Mouse (Mus musculus): Measurements from ENCODE around the gene Olfr1358. TPM values are rescaled to one million over a fixed set of nuclear protein-coding genes. Genes with fewer than 3 reads are reported as not detected.

Olfr1358 gene
- not detected in 2 replicates for polyA plus RNA-seq (2014; fragmentation: Nextera tagmentation; extraction: Ambion mirVana)

DNA sequence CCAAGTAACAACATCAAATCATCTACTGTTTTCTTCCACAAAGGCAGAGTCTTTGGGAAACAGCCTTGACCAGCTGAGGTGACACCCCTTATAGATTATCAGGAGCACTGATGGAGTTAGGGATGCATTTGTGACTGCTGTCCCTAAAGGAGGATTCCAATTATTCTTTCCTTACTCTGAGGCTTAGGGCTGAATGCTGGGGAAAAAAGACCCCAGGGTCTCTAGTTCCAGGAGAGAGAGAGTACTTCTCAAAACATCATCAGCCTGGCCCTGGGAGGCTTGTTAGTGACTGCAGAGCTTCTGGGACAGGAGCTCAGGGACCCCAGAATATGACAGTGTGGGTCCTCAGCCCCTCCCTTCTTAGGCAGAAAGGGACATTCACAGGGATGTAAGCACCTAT, at the start of gene Olfr1358:
TSS of gene Olfr1358 (plus strand) at position 301 of the 400 bp plus-strand sequence.
- no peak within 1 kb of the TSS for H3K9ac ChIP-seq
- no peak within 1 kb of the TSS for H3K4me2 ChIP-seq (replicated peaks)
- no peak within 1 kb of the TSS for H3K27ac ChIP-seq
- ATAC-seq (ENCODE audit: low FRiP score) (no peak), DNase-seq (ENCODE audit: low spot score) (no peak)
- H3K36me3 ChIP-seq (replicated peaks; ENCODE audit: control insufficient read depth, insufficient read depth): no peaks in the 10 kb centered on the region
- no peaks in the 10 kb centered on the region for H3K4me1 ChIP-seq (replicated peaks; ENCODE audit: control insufficient read depth, insufficient read depth, low read length)
- no peak within 1 kb of the TSS for H3K4me3 ChIP-seq (replicated peaks; ENCODE audit: low read length)
- no peaks in the 10 kb centered on the region for H3K27me3 ChIP-seq (ENCODE audit: control insufficient read depth, insufficient read depth, low read length)
- H3K9me3 ChIP-seq (ENCODE audit: control insufficient read depth, low read length): no peaks in the 10 kb centered on the region

DNA sequence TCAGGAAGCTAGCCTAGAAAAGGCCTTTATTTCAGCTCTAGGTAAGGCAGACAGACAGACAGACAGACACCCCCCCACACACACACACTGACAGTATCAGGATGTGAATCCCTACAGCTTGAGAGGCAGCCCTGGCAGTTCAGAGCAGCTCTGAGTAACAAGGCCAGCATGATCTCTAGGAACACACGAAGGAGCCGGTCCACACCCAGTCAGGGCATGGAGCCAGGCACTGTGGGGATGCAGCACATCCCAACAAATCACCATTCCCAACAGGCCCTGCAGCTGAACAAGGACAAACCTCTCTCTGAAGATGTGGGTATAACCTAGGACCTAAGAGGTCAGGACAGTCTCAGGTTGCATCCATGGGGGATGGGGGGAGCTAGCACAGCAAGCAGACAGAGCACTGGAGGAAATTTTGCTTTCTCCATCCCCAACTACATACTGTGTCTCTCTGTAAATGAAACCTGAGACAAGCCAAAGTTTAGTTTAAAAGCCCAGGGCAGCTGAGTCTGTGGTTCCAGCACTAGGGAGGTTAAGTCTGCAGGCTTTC, 49.4 kb upstream of the Olfr1358 start:
- 35% methylated on average over 2 of the region's 2 CpGs for WGBS
- no peak overlapping the region for H3K4me3 ChIP-seq (replicated peaks; ENCODE audit: low read length)
- DNase-seq (ENCODE audit: low spot score): no peak
- no peak for ATAC-seq (ENCODE audit: low FRiP score)
- H3K27me3 ChIP-seq (ENCODE audit: control insufficient read depth, insufficient read depth, low read length): no peaks in the 10 kb centered on the region
- no peak overlapping the region for H3K27ac ChIP-seq
- no peak overlapping the region for H3K4me2 ChIP-seq (replicated peaks)
- H3K9ac ChIP-seq: no peak overlapping the region
- no peaks in the 10 kb centered on the region for H3K9me3 ChIP-seq (ENCODE audit: control insufficient read depth, low read length)
- H3K36me3 ChIP-seq (replicated peaks; ENCODE audit: control insufficient read depth, insufficient read depth): no peaks in the 10 kb centered on the region
- H3K4me1 ChIP-seq (replicated peaks; ENCODE audit: control insufficient read depth, insufficient read depth, low read length): peaks cover 20% of the 10 kb centered on the region; the same call in 1 of the 2 replicates

DNA sequence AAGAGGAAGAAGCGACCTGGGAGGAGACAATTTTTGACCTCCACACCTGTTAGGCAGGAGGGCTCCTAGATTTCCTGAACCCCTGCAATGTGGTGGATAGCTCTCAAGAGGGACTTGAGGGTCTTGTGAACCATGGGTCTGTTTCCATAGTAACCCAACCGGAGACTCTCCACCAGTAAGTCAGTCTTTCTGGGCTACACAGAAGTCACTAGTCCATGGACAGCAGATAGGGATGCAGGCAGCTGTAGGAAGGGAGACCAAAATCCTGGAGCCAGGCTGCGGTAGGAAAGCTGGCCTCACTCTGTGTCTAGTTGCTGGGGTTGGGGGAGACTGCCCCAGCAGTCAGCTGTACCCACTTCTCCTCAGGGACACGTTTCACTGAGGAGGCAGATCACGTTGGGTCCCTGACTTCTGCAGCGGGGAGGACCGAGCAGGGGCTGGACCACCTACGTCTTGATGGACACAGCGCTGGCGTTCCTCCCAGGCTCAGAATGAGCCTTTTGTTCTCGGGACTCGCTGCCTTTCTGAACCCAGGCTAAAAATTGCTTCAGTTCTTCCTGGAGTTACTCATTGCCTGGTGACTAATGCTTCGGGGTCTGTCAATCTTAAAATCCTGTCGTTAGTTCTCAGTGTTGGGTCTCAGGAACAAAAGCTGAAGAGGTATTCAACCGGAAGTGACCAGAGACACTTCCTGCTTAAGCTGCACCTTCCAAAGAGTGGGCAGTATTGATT, 46.5 kb upstream of the Olfr1358 start:
- H3K4me2 ChIP-seq (replicated peaks): peak overlapping the region; percentile 35
- H3K27me3 ChIP-seq (ENCODE audit: control insufficient read depth, insufficient read depth, low read length): no peaks in the 10 kb centered on the region
- no peak overlapping the region for H3K9ac ChIP-seq
- no peaks in the 10 kb centered on the region for H3K9me3 ChIP-seq (ENCODE audit: control insufficient read depth, low read length)
- 0 out of 2 replicates have a peak, but pooled peaks cover 10% of the 10 kb centered on the region for H3K4me1 ChIP-seq (replicated peaks; ENCODE audit: control insufficient read depth, insufficient read depth, low read length)
- H3K4me3 ChIP-seq (replicated peaks; ENCODE audit: low read length): no peak overlapping the region
- 18% methylated on average over 15 of the region's 15 CpGs for WGBS
- DNase-seq (ENCODE audit: low spot score) (peak; percentile 51), ATAC-seq (ENCODE audit: low FRiP score) (peak; percentile 76; the same call in 1 of the 2 replicates)
- H3K27ac ChIP-seq: peak overlapping the region; percentile 55; the same call in 1 of the 2 replicates
- no peaks in the 10 kb centered on the region for H3K36me3 ChIP-seq (replicated peaks; ENCODE audit: control insufficient read depth, insufficient read depth)

DNA sequence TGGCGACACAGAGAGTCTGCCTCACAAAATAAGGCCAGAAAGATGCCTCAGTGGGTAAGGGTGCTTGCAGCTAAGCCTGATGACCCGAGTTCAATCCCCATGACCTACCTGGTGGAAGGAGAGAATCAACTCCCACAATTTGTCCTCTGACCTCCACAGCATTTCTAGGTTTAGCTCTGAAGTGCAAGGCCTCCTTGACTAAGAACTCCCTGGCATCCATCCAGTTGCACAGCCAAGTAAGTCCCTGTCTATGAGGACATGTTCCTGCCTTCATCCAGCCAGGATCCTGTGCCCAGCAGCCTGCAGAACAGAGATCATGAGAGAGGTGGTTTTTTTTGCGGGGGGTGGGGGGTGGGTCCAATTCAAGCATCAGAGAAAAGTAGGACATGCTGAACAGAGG, 45.2 kb upstream of the Olfr1358 start:
- Histone ChIP-seq H3K4me1 (replicated peaks; ENCODE audit: control insufficient read depth, insufficient read depth, low read length) (0 out of 2 replicates have a peak, but pooled peaks cover 10% of the 10 kb centered on the region), H3K9ac (no peak overlapping the region), H3K27me3 (ENCODE audit: control insufficient read depth, insufficient read depth, low read length) (no peaks in the 10 kb centered on the region), H3K4me2 (replicated peaks) (no peak overlapping the region), H3K27ac (no peak overlapping the region), H3K36me3 (replicated peaks; ENCODE audit: control insufficient read depth, insufficient read depth) (no peaks in the 10 kb centered on the region), H3K9me3 (ENCODE audit: control insufficient read depth, low read length) (no peaks in the 10 kb centered on the region), H3K4me3 (replicated peaks; ENCODE audit: low read length) (no peak overlapping the region)
- WGBS: 77% methylated on average over 3 of the region's 3 CpGs
- ATAC-seq (ENCODE audit: low FRiP score) (no peak), DNase-seq (ENCODE audit: low spot score) (no peak)

DNA sequence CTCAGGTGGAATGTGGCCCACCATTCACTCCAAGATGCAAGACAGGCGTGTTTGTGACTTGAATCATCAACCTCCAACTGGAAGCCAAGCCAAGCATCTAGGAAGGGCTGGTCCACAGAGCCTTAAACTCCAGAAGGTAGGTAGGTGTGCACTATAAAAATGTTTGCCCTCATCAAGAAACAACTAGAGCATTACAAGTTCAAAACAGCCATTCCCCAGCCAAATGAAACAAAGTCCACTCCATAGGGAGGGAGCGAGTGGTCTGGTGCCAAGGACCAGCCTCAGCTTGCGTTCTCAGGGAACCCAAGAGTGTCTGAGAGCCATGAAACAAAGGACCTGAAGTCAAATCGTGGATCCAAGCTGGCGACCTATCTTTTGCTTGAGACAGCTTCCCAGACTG, 43.8 kb upstream of the Olfr1358 start:
- Histone ChIP-seq H3K27me3 (ENCODE audit: control insufficient read depth, insufficient read depth, low read length) (no peaks in the 10 kb centered on the region), H3K36me3 (replicated peaks; ENCODE audit: control insufficient read depth, insufficient read depth) (no peaks in the 10 kb centered on the region), H3K4me1 (replicated peaks; ENCODE audit: control insufficient read depth, insufficient read depth, low read length) (0 out of 2 replicates have a peak, but pooled peaks cover 10% of the 10 kb centered on the region), H3K9me3 (ENCODE audit: control insufficient read depth, low read length) (no peaks in the 10 kb centered on the region), H3K4me3 (replicated peaks; ENCODE audit: low read length) (no peak overlapping the region), H3K27ac (no peak overlapping the region), H3K4me2 (replicated peaks) (no peak overlapping the region), H3K9ac (no peak overlapping the region)
- ATAC-seq (ENCODE audit: low FRiP score) (no peak), DNase-seq (ENCODE audit: low spot score) (no peak)
- WGBS: 57% methylated on average over 5 of the region's 5 CpGs

DNA sequence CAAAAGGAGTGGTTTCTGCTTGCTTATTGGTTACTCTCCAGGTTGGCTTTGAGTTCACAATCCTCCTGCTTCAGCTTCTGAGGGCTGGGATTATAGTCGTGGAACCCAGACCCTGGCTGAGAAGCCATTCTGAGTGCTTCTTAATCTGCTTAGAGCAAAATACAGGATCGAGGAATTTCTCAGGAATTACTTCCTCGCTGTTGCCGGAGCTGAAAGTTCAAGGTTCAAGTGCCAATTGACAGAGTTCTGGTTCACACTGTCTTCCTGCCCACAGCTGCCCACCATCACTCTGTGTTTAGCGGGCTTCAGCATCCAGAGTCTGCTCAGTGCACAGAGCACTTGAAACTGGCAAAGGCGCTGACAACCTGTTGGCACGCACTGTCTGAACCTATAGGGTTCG, 42.5 kb upstream of the Olfr1358 start:
- Histone ChIP-seq H3K4me3 (replicated peaks; ENCODE audit: low read length) (no peak overlapping the region), H3K9ac (no peak overlapping the region), H3K27me3 (ENCODE audit: control insufficient read depth, insufficient read depth, low read length) (no peaks in the 10 kb centered on the region), H3K36me3 (replicated peaks; ENCODE audit: control insufficient read depth, insufficient read depth) (no peaks in the 10 kb centered on the region), H3K4me1 (replicated peaks; ENCODE audit: control insufficient read depth, insufficient read depth, low read length) (0 out of 2 replicates have a peak, but pooled peaks cover 10% of the 10 kb centered on the region), H3K27ac (no peak overlapping the region), H3K4me2 (replicated peaks) (no peak overlapping the region), H3K9me3 (ENCODE audit: control insufficient read depth, low read length) (0 out of 2 replicates have a peak, but pooled peaks cover 1% of the 10 kb centered on the region)
- ATAC-seq (ENCODE audit: low FRiP score) (no peak), DNase-seq (ENCODE audit: low spot score) (no peak)
- 74% methylated on average over 8 of the region's 8 CpGs for WGBS

DNA sequence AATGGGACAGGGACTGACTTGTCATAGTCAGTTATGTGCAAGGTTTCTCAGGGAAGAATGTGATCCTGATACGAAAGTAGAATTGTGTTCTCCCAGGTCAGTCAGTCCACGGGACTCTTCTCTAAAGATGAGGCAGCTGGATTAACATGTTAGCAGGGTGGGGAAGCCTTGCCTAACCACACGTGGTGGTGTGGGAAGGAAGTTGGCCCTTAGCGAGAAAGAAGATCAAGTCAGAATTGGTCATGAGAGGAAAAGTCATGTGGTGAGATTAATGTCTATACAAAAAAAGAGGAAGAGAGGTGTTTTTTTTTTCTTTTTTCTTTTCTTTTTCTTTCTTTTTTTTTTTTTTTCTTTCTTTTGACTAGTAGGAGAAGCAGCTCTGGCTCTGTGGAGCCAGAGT, 40.4 kb upstream of the Olfr1358 start:
- ATAC-seq (ENCODE audit: low FRiP score) (no peak), DNase-seq (ENCODE audit: low spot score) (no peak)
- no peak overlapping the region for H3K27ac ChIP-seq
- 0 out of 2 replicates have a peak, but pooled peaks cover 3% of the 10 kb centered on the region for H3K9me3 ChIP-seq (ENCODE audit: control insufficient read depth, low read length)
- no peak overlapping the region for H3K4me2 ChIP-seq (replicated peaks)
- H3K36me3 ChIP-seq (replicated peaks; ENCODE audit: control insufficient read depth, insufficient read depth): no peaks in the 10 kb centered on the region
- no peak overlapping the region for H3K9ac ChIP-seq
- 0 out of 2 replicates have a peak, but pooled peaks cover 3% of the 10 kb centered on the region for H3K4me1 ChIP-seq (replicated peaks; ENCODE audit: control insufficient read depth, insufficient read depth, low read length)
- 74% methylated on average over 4 of the region's 4 CpGs for WGBS
- no peak overlapping the region for H3K4me3 ChIP-seq (replicated peaks; ENCODE audit: low read length)
- H3K27me3 ChIP-seq (ENCODE audit: control insufficient read depth, insufficient read depth, low read length): no peaks in the 10 kb centered on the region

DNA sequence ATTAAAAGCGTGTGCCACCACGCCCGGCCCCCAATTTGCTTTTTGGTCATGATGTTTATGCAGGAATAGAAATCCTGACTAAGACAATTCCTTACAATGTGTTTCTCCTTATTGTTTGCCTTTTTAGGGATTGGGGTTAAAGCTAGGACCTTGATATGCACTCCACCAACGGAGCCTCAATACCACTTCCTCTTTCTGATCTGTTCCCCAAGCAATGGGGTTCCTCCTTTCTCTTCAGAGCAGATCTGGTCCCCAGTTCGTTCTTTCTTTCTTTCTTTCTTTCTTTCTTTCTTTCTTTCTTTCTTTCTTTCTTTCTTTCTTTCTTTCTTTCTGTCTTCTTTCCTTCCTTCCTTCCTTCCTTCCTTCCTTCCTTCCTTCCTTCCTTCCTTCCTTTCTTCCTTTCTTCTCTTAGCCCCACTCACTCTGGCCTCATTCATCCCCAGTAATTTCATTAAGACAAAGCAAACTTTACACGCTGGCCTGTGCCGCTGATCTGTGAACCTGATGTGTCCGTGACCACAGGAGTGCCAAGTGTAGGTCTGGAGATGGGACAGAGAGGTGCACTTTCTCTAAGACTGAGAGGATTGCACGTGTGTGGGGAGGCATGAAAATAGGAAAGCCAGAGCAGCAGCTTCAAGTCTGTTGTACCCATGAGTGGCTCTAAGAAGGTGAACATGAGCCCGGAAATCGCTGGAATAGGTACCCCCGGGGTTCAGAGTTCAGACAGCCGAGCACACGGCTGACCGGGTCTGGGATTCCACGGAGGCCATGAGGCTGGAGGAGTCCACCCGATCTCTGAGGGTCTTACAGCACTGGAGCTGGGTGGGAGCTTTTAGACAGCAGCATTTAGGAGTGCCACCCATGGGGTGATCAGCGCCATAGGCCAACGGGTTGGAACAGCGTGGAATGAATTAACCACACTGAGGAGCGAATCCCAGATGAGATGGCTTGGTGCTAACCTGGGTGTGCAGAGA, 36.0 kb upstream of the Olfr1358 start:
- WGBS: 39% methylated on average over 21 of the region's 21 CpGs
- Histone ChIP-seq H3K4me3 (replicated peaks; ENCODE audit: low read length) (peak overlapping the region; percentile 52), H3K4me2 (replicated peaks) (peak overlapping the region; percentile 97), H3K9ac (peak overlapping the region; percentile 60), H3K27ac (no peak overlapping the region), H3K36me3 (replicated peaks; ENCODE audit: control insufficient read depth, insufficient read depth) (no peaks in the 10 kb centered on the region), H3K27me3 (ENCODE audit: control insufficient read depth, insufficient read depth, low read length) (peaks cover 6% of the 10 kb centered on the region; the same call in 1 of the 2 replicates), H3K9me3 (ENCODE audit: control insufficient read depth, low read length) (0 out of 2 replicates have a peak, but pooled peaks cover 3% of the 10 kb centered on the region), H3K4me1 (replicated peaks; ENCODE audit: control insufficient read depth, insufficient read depth, low read length) (0 out of 2 replicates have a peak, but pooled peaks cover 3% of the 10 kb centered on the region)
- peak; percentile 49; the same call in 1 of the 2 replicates for ATAC-seq (ENCODE audit: low FRiP score)
- DNase-seq (ENCODE audit: low spot score): no peak
